Mouse (Mus musculus) neural tube, embryonic 11.5 days (tissue): ENCODE results near the gene Ppfia1. TPM values are rescaled to one million over a fixed set of nuclear protein-coding genes. Genes with fewer than 3 reads are reported as not detected.

ENCODE experiments used
- ATAC-seq: fragments of 200-750 bp; cut with Nextera tagmentation; 2 replicates; pipeline ENCODE4 v1.8.0; 2017; ENCODE audit warnings: moderate number of reproducible peaks, mild to moderate bottlenecking, moderate TSS enrichment, moderate library complexity; ENCODE audit not compliant: insufficient read depth, low FRiP score, low TSS enrichment
- DNase-seq: peaks from one replicate; pipeline ENCODE4 v3.0.0-alpha.2; 2015; ENCODE audit warnings: low spot score
- H3K27ac ChIP-seq: fragments of 300-500 bp; sonication (generic); 2 replicates; pipeline ENCODE4 v1.5.1; 2014; ENCODE audit warnings: low read depth, mild to moderate bottlenecking, low read length
- H3K27me3 ChIP-seq: fragments of 300-500 bp; sonication (generic); 2 replicates; pipeline ENCODE4 v1.6.1; 2014; ENCODE audit warnings: mild to moderate bottlenecking, low read length, mixed read lengths; ENCODE audit not compliant: control insufficient read depth, insufficient read depth
- H3K36me3 ChIP-seq: fragments of 300-500 bp; sonication (generic); 2 replicates; pipeline ENCODE4 v1.6.1; 2014; ENCODE audit warnings: mild to moderate bottlenecking, low read length, moderate library complexity, mixed read lengths; ENCODE audit not compliant: control insufficient read depth, insufficient read depth
- H3K4me1 ChIP-seq: fragments of 300-500 bp; sonication (generic); 2 replicates; pipeline ENCODE4 v1.6.1; 2014; ENCODE audit warnings: low read length, mixed read lengths; ENCODE audit not compliant: control insufficient read depth, insufficient read depth
- H3K4me2 ChIP-seq: fragments of 300-500 bp; sonication (generic); 2 replicates; pipeline ENCODE4 v1.6.1; 2014; ENCODE audit warnings: low read depth, mild to moderate bottlenecking, moderate library complexity
- H3K4me3 ChIP-seq: fragments of 300-500 bp; sonication (generic); 2 replicates; pipeline ENCODE4 v1.5.1; 2014; ENCODE audit warnings: low read depth, low read length
- H3K9ac ChIP-seq: fragments of 300-500 bp; sonication (generic); 2 replicates; pipeline ENCODE4 v1.6.1; 2014; ENCODE audit warnings: mild to moderate bottlenecking, low read length
- H3K9me3 ChIP-seq: fragments of 300-500 bp; sonication (generic); 2 replicates; pipeline ENCODE4 v1.6.1; 2016; ENCODE audit warnings: low read length; ENCODE audit not compliant: control insufficient read depth
- WGBS: fragments of 180-500 bp; shearing (Covaris S2); extraction: QIAGEN DNeasy Blood & Tissue Kit; methylation state at CpG from one replicate; pipeline ENCODE4 v1.1.7; 2014; 5-methylcytosine and 5-hydroxymethylcytosine counted together
- polyA plus RNA-seq: library from polyadenylated mRNA; unstranded; fragments of >200 nt; fragmentation: Nextera tagmentation; extraction: Ambion mirVana; gene quantifications from 2 replicates; pipeline ENCODE4 v1.2.1, GENCODE M21; 2014

Gene Ppfia1
- polyA plus RNA-seq = 45.0 and 49.6 TPM in 2 replicates

GRCm38 (mm10) chr7:144553237-144554122 lies at the start of gene Ppfia1:
Gene Ppfia1, minus strand, starts transcription at chr7:144553729.
- peak; percentile 99 for DNase-seq
- H3K27ac ChIP-seq = no peak within 1 kb of the TSS
- WGBS = under 1% methylated on average over 89 of the region's 97 CpGs

GRCm38 (mm10) chr7:144600333-144600900 lies 46.9 kb upstream of the Ppfia1 start:
- no peak overlapping the region for H3K27ac ChIP-seq
- DNase-seq (no peak), ATAC-seq (no peak)
- H3K4me3 ChIP-seq = no peak overlapping the region
- H3K27me3 ChIP-seq = no peaks in the 10 kb centered on the region
- H3K9ac ChIP-seq = no peak overlapping the region; the same call in 1 of the 2 replicates
- no peaks in the 10 kb centered on the region for H3K9me3 ChIP-seq
- no peaks in the 10 kb centered on the region; the same call in 1 of the 2 replicates for H3K4me1 ChIP-seq
- 30% methylated on average over 6 of the region's 6 CpGs for WGBS
- no peak overlapping the region for H3K4me2 ChIP-seq
- H3K36me3 ChIP-seq = no peaks in the 10 kb centered on the region

More at GRCm38 (mm10) chr7:144553237-144554122, at the start of gene Ppfia1:
- Histone ChIP-seq H3K4me1 (peaks cover 8% of the 10 kb centered on the region), H3K4me3 (peak within 1 kb of the TSS; percentile 96), H3K4me2 (peak within 1 kb of the TSS; percentile 81), H3K9me3 (no peaks in the 10 kb centered on the region), H3K36me3 (peaks cover 2% of the 10 kb centered on the region; the same call in 1 of the 2 replicates), H3K9ac (peak within 1 kb of the TSS; percentile 95), H3K27me3 (no peaks in the 10 kb centered on the region)
- peak; percentile 92 for ATAC-seq

GRCm38 (mm10) chr7:144589508-144589907 lies 36.0 kb upstream of the Ppfia1 start:
- ATAC-seq = no peak
- Histone ChIP-seq H3K27me3 (no peaks in the 10 kb centered on the region), H3K27ac (no peak overlapping the region), H3K9ac (no peak overlapping the region), H3K9me3 (no peaks in the 10 kb centered on the region), H3K36me3 (no peaks in the 10 kb centered on the region), H3K4me2 (no peak overlapping the region), H3K4me3 (no peak overlapping the region), H3K4me1 (no peaks in the 10 kb centered on the region)
- no peak for DNase-seq
- 90% methylated on average over 3 of the region's 3 CpGs for WGBS

GRCm38 (mm10) chr7:144587291-144587690 lies 33.8 kb upstream of the Ppfia1 start:
- WGBS = 39% methylated on average over 2 of the region's 2 CpGs
- H3K4me2 ChIP-seq = no peak overlapping the region
- no peaks in the 10 kb centered on the region for H3K36me3 ChIP-seq
- ATAC-seq = no peak
- H3K9ac ChIP-seq = no peak overlapping the region
- no peaks in the 10 kb centered on the region for H3K4me1 ChIP-seq
- H3K9me3 ChIP-seq = no peaks in the 10 kb centered on the region
- peak; percentile 49 for DNase-seq
- no peak overlapping the region for H3K4me3 ChIP-seq
- no peaks in the 10 kb centered on the region for H3K27me3 ChIP-seq
- H3K27ac ChIP-seq = no peak overlapping the region

- whole genome bisulfite sequencing = 10% methylated on average over 6 of the region's 6 CpGs
- ATAC-seq (no peak), DNase-seq (peak; percentile 83)
- no peaks in the 10 kb centered on the region for H3K9me3 ChIP-seq
- H3K9ac ChIP-seq = no peak overlapping the region
- H3K27ac ChIP-seq = no peak overlapping the region
- no peak overlapping the region for H3K4me3 ChIP-seq
- H3K27me3 ChIP-seq = no peaks in the 10 kb centered on the region
- H3K4me2 ChIP-seq = no peak overlapping the region
- H3K4me1 ChIP-seq = peaks cover 8% of the 10 kb centered on the region; the same call in 1 of the 2 replicates
- no peaks in the 10 kb centered on the region for H3K36me3 ChIP-seq
Observed at GRCm38 (mm10) chr7:144585648-144586047, 32.1 kb upstream of the Ppfia1 start.

- DNase-seq (peak; percentile 59), ATAC-seq (no peak)
- Histone ChIP-seq H3K27me3 (no peaks in the 10 kb centered on the region), H3K4me2 (no peak overlapping the region), H3K9me3 (no peaks in the 10 kb centered on the region), H3K4me1 (peaks cover 8% of the 10 kb centered on the region; the same call in 1 of the 2 replicates), H3K9ac (no peak overlapping the region), H3K36me3 (peaks cover 4% of the 10 kb centered on the region), H3K4me3 (no peak overlapping the region), H3K27ac (no peak overlapping the region)
- WGBS = 5% methylated on average over 4 of the region's 4 CpGs
Observed at GRCm38 (mm10) chr7:144583619-144584018, 30.1 kb upstream of the Ppfia1 start.

GRCm38 (mm10) chr7:144582284-144582980 lies 28.9 kb upstream of the Ppfia1 start, which contains the start of gene Fadd:
Gene Fadd, minus strand, starts transcription at chr7:144582463.
- Histone ChIP-seq H3K9ac (peak within 1 kb of the TSS; percentile 76), H3K27me3 (no peaks in the 10 kb centered on the region), H3K4me2 (peak within 1 kb of the TSS; percentile 80), H3K27ac (peak within 1 kb of the TSS; percentile 70; the same call in 1 of the 2 replicates), H3K4me1 (peaks cover 8% of the 10 kb centered on the region; the same call in 1 of the 2 replicates), H3K36me3 (peaks cover 4% of the 10 kb centered on the region), H3K9me3 (no peaks in the 10 kb centered on the region), H3K4me3 (peak within 1 kb of the TSS; percentile 77)
- 4% methylated on average over 34 of the region's 34 CpGs for WGBS
- peak; percentile 96 for DNase-seq
- ATAC-seq = peak; percentile 75

- Histone ChIP-seq H3K4me3 (peak overlapping the region; percentile 77), H3K9me3 (no peaks in the 10 kb centered on the region), H3K27me3 (no peaks in the 10 kb centered on the region), H3K4me1 (peaks cover 8% of the 10 kb centered on the region; the same call in 1 of the 2 replicates), H3K36me3 (peaks cover 4% of the 10 kb centered on the region), H3K9ac (peak overlapping the region; percentile 76), H3K27ac (peak overlapping the region; percentile 70; the same call in 1 of the 2 replicates), H3K4me2 (peak overlapping the region; percentile 80)
- peak; percentile 84 for DNase-seq
- WGBS = under 1% methylated on average over 41 of the region's 43 CpGs
- ATAC-seq = peak; percentile 87
Observed at GRCm38 (mm10) chr7:144581559-144582283, 28.2 kb upstream of the Ppfia1 start.
